Mouse (Mus musculus): ENCODE data around the gene Shmt1. TPM values are rescaled to one million over a fixed set of nuclear protein-coding genes. Genes with fewer than 3 reads are reported as not detected.

The Shmt1 gene
- total RNA-seq, 2 experiments from 2014 or later, result 84.1 to 162 TPM

Other genes with a start within 250 kb of the Shmt1 start
- gene Llgl1, start 112.0 kb downstream of the Shmt1 start, total RNA-seq (2014; fragmentation: Nextera tagmentation), result 11.2 and 11.8 TPM in 2 replicates
- 3.2 TPM in 2 replicates for gene Llgl1, start 112.0 kb downstream of the Shmt1 start, total RNA-seq (2017)
- gene Flii, start 84.5 kb downstream of the Shmt1 start, total RNA-seq (2014; fragmentation: Nextera tagmentation), result 50.5 and 55.7 TPM in 2 replicates
- 135 and 142 TPM in 2 replicates for gene Flii, start 84.5 kb downstream of the Shmt1 start, total RNA-seq (2017)
- 4.1 and 6.4 TPM in 2 replicates for gene Mief2, start 83.3 kb downstream of the Shmt1 start, total RNA-seq (2014; fragmentation: Nextera tagmentation)
- gene Mief2, start 83.3 kb downstream of the Shmt1 start, total RNA-seq (2017), result 4.4 and 4.7 TPM in 2 replicates
- 17.7 and 25.5 TPM in 2 replicates for gene Top3a, start 34.4 kb downstream of the Shmt1 start, total RNA-seq (2014; fragmentation: Nextera tagmentation)
- 23.8 and 28.9 TPM in 2 replicates for gene Top3a, start 34.4 kb downstream of the Shmt1 start, total RNA-seq (2017)
- 29.0 and 36.9 TPM in 2 replicates for gene Smcr8, start 34.2 kb downstream of the Shmt1 start, total RNA-seq (2014; fragmentation: Nextera tagmentation)
- gene Smcr8, start 34.2 kb downstream of the Shmt1 start, total RNA-seq (2017), result 14.1 and 14.8 TPM in 2 replicates
- 11.2 and 14.8 TPM in 2 replicates for gene Dhrs7b, start 18.9 kb upstream of the Shmt1 start, total RNA-seq (2014; fragmentation: Nextera tagmentation)
- gene Dhrs7b, start 18.9 kb upstream of the Shmt1 start, total RNA-seq (2017), result 15.4 and 18.2 TPM in 2 replicates
- 31.5 and 35.4 TPM in 2 replicates for gene Tmem11, start 67.6 kb upstream of the Shmt1 start, total RNA-seq (2014; fragmentation: Nextera tagmentation)
- gene Tmem11, start 67.6 kb upstream of the Shmt1 start, total RNA-seq (2017), result 67.1 and 72.3 TPM in 2 replicates
- 1.6 and 4.7 TPM in 2 replicates for gene Natd1, start 103.0 kb upstream of the Shmt1 start, total RNA-seq (2014; fragmentation: Nextera tagmentation)
- gene Natd1, start 103.0 kb upstream of the Shmt1 start, total RNA-seq (2017), result 1.3 and 2.1 TPM in 2 replicates
- gene Map2k3, start 120.3 kb upstream of the Shmt1 start, total RNA-seq (2014; fragmentation: Nextera tagmentation), result 47.0 and 51.2 TPM in 2 replicates
- 13.5 and 17.0 TPM in 2 replicates for gene Map2k3, start 120.3 kb upstream of the Shmt1 start, total RNA-seq (2017)
- not detected in 2 replicates for gene Kcnj12, start 210.8 kb upstream of the Shmt1 start, total RNA-seq (2014; fragmentation: Nextera tagmentation)
- not detected in 2 replicates for gene Kcnj12, start 210.8 kb upstream of the Shmt1 start, total RNA-seq (2017)

All from granulocyte monocyte progenitor cell, adult 5-6 weeks (primary cell).